Mouse (Mus musculus) thymus, adult 2 months (tissue): Measurements from ENCODE around the gene Calcoco1.

Experiments used
- CTCF ChIP-seq: fragments of 200-500 bp; IDR thresholded peaks from 2 replicates; pipeline ENCODE4 v1.5.1; 2012; ENCODE audit warnings: mild to moderate bottlenecking, control low read depth, low read length, moderate library complexity, borderline replicate concordance; ENCODE audit not compliant: control insufficient read depth, poor library complexity, insufficient read depth; ENCODE audit errors: extremely low read depth
- POLR2A ChIP-seq: fragments of 200-500 bp; IDR thresholded peaks from 2 replicates; pipeline ENCODE4 v1.6.1; 2012; ENCODE audit warnings: mild to moderate bottlenecking, low read length, control low read depth, moderate library complexity; ENCODE audit not compliant: control insufficient read depth, poor library complexity, insufficient read depth; ENCODE audit errors: extremely low read depth

- TF ChIP-seq POLR2A (no peak), CTCF (peak; percentile 74; the same call in 1 of the 2 replicates)
Observed at GRCm38 (mm10) chr15:102739520-102740297, 17.7 kb upstream of the Calcoco1 start.
